Mouse (Mus musculus): ENCODE results near the gene Commd3.

DNA sequence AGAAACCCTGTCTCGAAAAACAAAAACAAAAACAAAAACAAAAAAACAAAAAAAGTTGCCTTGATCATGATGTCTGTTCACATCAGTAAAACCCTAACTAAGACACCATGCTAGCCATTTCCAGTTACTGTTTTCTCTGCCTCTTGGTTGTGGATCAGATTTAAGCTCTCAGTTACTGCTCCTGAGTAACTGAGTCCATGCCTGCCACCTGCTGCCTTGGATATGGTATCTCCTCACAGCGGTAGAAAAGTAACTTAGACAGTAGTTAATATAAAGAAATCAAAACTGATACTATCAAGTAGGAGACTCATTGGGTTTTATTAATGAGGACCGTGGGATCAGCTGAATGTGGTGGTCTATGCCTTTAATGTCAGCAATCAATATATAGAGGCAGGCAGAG lies 42.2 kb downstream of the Commd3 start:
- TF ChIP-seq POLR2A (IDR thresholded peaks at IDR 0.05; ENCODE audit: low read depth, low read length) (no peak), CTCF (IDR thresholded peaks at IDR 0.05; ENCODE audit: borderline replicate concordance, insufficient read depth, low read length) (no peak)
